Mouse (Mus musculus) T-cell, adult 2 months (primary cell): ENCODE measurements around the gene Flt1.
"Not testable (repeated sequence)": the region's sequence is repeated elsewhere in the genome, so short reads cannot be mapped to it uniquely, and the experiment has no call there.

Experiments
- DNase-seq: peaks from one replicate; pipeline ENCODE4 v3.0.0; 2022; ENCODE audit warnings: low spot score

The Flt1 gene

DNA sequence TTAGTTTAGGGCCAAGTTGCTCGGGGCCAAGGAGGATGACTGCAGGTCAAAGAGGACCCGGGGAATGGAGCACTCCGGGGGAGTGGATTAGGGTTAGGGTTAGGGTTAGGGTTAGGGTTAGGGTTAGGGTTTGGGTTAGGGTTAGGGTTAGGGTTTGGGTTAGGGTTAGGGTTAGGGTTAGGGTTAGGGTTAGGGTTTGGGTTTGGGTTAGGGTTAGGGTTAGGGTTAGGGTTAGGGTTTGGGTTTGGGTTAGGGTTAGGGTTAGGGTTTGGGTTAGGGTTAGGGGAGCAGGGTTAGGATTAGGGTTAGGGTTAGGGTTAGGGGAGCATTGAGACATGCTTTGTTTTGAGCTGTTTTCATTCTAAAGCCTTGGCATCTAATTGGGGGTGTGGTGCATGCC is 114.5 kb downstream of the Flt1 start:
- DNase-seq = not testable (repeated sequence)

DNA sequence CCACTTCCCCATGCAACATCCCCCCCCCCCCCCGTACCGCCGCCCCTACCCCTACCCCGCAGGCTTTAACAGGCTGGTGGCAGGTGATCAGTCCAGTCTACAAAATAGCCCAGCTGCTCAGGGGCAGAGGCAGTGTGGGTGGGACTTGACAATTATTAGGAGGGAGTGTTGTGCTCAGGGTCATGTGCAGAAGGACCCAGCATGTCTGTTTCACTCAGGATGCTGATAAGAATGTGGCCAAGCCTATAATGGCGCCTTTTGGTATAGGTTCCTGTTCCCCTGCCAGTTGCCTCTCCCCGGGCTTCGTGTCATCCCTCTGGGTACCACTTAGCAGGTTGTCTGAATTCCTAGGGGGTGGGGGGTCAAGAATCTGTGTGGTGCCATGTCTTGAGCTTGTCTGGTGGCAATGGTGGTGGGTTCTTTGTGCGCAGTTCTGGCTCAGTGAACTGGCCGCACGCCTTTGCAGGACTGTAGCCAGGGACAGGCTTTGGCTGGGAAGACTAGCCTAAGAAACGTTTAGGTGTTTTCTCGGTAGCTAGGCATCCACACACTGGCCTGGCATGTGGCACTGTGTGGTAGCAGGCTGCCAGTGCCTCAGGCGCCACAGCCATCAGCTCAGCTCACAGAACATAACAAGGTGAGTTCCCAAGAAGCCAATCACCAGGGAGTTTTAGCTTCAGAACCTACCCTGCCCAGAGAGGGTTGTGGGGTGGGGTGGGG is 118.4 kb downstream of the Flt1 start:
- no peak for DNase-seq

GRCm38 (mm10) chr5:147606751-147607150 is 119.1 kb downstream of the Flt1 start:
- DNase-seq = no peak

DNA sequence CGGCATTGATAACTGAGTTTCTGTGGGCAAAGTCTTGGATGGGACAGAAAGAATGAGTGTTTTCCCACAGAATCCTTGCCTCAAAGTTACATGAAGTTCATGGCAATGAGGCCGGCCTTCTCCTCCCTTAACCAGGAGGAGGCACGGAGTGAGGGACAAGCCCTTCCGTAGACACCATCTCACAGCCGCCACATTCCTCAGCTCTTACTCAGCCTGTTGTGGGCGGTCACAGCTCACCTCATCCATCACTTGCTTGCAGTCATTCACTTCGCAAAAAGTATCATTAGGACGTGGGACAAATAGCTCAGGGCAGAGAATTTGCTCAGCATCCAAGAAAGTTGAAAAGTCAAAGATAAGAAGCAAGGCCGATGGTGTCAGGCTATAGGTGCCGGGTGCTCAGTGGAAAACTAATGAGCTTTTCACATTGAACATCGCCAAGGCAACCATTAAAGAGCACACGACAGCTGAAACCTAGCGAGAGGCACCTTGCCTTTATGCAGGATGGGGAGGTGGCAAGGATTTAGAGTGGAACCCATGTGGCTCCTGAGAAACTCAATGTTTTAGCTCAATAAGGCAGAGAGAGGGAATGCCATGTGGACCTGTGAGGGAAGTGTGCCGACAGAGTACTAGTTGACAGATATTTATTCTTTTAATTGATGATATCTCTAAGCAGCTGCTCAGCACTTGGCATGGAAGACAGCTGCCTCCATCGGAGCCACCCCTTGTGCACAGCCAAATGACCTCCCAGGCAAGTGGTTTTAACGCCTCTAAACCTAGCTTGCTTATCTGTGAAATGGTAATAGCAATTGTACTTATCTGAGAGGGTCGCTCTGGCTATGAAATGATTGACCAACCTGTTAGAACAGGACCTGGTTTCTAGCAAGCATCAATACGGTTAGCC is 124.1 kb downstream of the Flt1 start:
- no peak for DNase-seq

GRCm38 (mm10) chr5:147597825-147598224 is 128.0 kb downstream of the Flt1 start:
- DNase-seq = no peak

DNA sequence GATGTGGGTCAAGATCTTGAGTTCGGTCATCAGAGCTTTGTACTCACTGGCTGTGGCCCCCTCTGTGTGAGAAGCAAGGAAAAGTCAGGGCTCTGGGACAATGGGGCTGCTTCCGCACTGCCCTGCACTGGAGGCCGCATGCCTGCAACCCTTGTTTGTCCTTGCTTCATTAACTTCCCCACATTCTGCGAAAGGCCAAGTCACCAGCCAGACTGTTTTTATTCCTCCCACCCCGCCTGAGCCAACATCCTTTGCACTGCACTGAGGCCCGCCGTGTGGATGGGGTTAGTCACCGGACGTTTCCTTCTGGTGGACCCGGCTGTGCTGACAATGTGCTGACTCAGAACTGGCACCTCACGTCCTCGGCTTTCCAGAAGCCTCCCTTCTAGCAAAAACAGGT is 136.0 kb downstream of the Flt1 start:
- DNase-seq = no peak

- no peak for DNase-seq
These were observed 140.7 kb downstream of the Flt1 start for GRCm38 (mm10) chr5:147585070-147585469.

DNA sequence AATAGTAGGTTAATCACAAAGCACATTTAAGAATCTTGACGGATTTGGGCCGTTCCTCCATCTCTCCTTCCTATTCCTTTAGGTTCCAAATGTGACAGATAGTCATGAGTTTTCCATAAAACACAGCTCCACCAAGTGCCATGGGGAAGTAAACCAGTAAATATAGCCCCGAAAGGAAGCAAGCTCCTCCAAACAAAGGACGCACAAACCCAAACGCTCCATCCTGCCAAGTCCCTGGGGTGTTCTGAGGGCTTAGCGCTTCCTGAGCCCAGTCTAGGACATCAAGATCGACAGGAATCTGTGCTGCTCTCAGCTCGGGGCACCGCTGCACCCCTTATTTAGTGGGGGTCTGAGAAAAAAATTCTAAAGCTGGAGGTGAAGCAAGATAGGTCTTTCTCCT is 141.2 kb downstream of the Flt1 start:
- no peak for DNase-seq

DNA sequence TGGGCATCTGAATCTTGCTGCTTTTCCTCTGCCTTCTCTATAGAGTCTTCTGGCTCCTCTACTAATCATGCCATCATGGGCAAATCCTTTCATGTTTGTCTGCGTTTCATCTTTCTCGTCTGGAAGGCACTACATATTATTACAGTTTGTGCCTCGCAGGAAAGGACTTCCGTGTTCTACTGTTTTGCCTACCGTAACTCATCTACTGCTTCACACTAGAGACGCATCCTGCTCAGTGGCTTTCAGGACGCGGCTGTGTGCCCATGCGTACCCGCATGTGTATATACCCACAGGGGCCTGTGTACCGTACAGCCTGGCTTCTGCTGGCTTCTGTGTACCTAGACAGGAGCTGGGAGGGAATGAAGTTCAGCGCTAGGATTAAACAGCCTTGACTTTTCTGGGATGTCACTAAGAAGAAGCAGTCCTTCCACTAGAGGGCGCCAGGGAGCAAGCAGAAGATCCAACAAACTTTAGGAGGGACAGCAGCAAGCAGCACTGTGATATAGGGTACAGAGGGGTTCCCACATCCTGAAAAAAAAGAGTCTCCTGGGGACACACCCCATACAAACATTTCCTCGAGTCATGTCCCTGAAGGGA is 142.0 kb downstream of the Flt1 start:
- peak; percentile 46 for DNase-seq

- DNase-seq = no peak
These were observed 145.6 kb downstream of the Flt1 start for GRCm38 (mm10) chr5:147580181-147580580.

GRCm38 (mm10) chr5:147579691-147580090 is 146.1 kb downstream of the Flt1 start:
- DNase-seq = no peak

- DNase-seq = no peak
These were observed 146.7 kb downstream of the Flt1 start for GRCm38 (mm10) chr5:147579148-147579547.

DNA sequence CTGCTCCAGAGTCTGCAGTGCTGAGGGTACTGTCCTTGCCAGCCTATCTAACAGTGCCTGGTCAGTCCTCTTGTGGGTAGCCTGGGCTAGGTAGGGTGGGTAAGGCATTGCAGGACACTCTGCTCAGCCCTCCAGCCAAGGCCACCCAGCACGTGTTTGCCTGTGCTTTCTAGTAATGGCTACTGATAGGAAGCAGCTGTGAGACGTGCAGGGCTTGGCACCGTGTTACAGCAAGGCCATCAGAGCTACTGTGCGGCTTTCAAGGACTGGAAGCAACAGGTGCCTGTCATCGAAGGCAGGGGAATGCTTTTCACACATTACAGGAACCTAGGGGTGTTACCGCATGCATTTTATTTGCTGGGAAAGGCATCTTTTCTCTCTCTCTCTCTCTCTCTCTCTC is 148.8 kb downstream of the Flt1 start:
- DNase-seq = no peak

DNA sequence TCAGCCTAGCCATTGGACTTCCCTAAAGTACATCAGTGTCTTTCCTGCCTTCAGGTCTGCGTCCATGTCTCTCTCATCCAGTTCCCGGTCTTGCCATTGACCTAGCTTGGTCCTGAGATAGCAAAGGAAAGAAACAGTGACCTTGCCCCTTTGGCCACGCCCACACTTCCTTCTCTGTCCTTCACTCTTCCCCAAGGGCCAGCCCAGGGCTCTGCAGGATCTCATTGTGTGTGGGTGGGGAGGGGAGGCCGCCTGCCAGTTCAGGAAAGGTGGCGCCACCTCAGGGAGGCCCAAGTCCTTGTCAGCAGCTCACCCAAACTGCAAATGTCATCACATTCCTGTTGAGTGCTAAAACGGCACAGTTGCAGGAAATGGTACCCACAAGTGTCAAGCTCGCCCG is 151.3 kb downstream of the Flt1 start:
- DNase-seq = no peak

GRCm38 (mm10) chr5:147573555-147573954 is 152.3 kb downstream of the Flt1 start:
- DNase-seq = no peak

DNA sequence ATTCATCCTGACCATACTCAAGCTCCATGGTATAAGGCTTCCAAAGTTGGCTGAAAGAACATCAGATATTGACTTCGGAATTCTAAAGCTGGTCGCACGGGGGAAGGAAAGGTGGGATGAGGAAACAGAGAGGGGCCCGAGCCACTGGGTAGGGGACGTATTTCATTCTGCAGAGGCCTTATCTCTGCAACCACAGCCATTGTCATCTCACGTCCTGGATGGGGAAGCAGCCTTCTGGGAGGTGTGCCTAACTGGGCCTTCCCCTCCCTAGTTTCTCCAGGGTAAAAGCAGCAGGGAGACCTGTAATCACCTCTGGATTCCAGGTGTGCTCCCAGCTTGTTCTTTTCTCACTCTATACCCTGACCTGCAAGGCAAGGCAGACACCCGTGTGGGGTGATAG is 153.1 kb downstream of the Flt1 start:
- DNase-seq = no peak

DNA sequence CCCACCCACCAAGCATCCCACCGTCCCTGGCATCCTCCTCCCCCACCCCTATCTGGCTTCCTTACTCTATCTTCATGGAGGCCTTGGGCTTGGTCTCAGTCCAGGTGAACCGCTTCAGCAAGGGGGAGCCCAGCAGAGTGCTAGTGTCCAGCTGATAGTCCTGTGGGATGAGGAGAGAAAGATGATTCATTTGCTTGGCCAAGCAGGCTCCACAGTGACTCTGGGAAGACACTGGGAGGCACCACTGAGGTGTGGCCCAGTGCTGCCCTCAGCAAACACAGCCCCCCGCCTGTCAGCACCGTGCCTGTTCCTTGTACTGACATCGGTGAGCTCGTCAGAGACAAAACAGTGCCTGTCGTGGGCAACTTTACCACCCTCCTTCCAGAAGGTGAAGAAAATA is 159.5 kb downstream of the Flt1 start:
- DNase-seq = no peak

DNA sequence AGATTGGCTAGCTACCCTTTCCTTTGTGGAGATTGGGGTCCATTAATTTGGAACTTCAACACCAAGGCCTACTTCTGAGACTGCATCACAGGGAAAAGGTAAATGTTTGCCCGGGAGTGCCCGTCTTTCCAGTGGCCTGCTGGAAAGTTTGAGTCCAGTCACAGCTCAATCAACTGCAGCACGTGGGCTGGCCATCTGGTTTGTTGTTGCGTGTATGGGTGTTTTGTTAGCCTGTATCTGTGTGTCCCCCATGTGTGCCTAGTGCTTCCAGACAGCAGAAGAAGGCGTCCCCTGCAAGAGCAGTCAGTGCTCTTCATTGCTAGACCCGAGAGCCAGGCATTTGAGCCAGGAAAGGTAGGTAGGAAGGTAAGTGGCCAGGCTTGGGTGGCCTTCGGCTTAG is 160.4 kb downstream of the Flt1 start:
- DNase-seq = no peak

- DNase-seq = peak; percentile 27
These were observed 161.6 kb downstream of the Flt1 start for GRCm38 (mm10) chr5:147564140-147564590.

- DNase-seq = no peak
These were observed 162.2 kb downstream of the Flt1 start for GRCm38 (mm10) chr5:147563511-147564139.

GRCm38 (mm10) chr5:147557641-147558040 is 168.2 kb downstream of the Flt1 start:
- DNase-seq = not testable (repeated sequence)

DNA sequence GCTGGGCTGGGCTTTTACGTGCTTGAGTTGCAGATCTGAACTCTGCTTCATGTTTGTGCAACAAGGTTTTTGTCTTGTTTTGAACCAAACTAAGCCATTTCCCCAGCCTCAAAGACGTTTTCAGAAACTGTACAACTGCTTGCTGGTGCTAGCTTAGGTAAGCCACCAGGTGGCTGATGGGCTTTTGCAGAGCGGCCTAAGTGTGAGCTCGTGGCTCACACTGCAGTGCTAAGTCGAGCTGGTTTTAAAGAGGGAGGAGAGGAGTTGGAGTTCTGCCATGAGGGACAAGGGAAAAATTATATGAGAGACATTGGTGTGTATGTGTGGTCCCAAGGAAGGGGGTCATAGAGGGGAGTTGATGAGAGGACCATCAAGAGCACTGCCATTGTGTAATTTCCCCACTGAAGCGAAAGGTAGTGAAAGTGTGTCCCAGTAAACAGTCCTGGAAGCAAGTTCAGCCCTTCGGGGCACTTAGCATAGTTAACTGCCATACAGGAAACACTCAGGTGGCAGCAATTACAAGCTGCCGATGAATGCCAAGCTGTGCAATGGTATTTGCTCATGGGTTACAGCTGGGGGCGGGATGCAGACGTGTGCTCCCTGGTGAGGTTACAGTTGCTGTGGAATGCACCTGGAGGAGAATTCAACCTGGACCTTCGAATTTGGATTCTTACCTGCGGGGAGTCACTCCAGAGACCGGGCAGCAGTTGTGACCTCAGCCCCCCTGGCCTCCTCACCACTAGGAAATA is 173.8 kb downstream of the Flt1 start:
- no peak for DNase-seq
